Mouse (Mus musculus): Measurements from ENCODE around the gene Padi1. TPM values are rescaled to one million over a fixed set of nuclear protein-coding genes. Genes with fewer than 3 reads are reported as not detected.

Padi1 gene
- polyA plus RNA-seq, 1 experiment, result 0.12 TPM

- no peak for DNase-seq (ENCODE audit: low read depth)
Measured at GRCm38 (mm10) chr4:140815996-140816917, 29.3 kb downstream of the Padi1 start.

GRCm38 (mm10) chr4:140815496-140815895, 30.1 kb downstream of the Padi1 start:
- DNase-seq (ENCODE audit: low read depth), result no peak

- no peak for DNase-seq (ENCODE audit: low read depth)
Measured at GRCm38 (mm10) chr4:140814241-140815225, 31.0 kb downstream of the Padi1 start.

- DNase-seq (ENCODE audit: low read depth), result no peak
Measured at GRCm38 (mm10) chr4:140813358-140814185, 32.0 kb downstream of the Padi1 start.

- no peak for DNase-seq (ENCODE audit: low read depth)
Measured at GRCm38 (mm10) chr4:140812609-140813008, 33.0 kb downstream of the Padi1 start.

- no peak for DNase-seq (ENCODE audit: low read depth)
Measured at GRCm38 (mm10) chr4:140812191-140812590, 33.4 kb downstream of the Padi1 start.

GRCm38 (mm10) chr4:140810458-140811260, 34.9 kb downstream of the Padi1 start, which contains the start of gene Padi3:
Gene Padi3 (minus strand): TSS chr4:140810648.
- no peak for DNase-seq (ENCODE audit: low read depth)

- DNase-seq (ENCODE audit: low read depth), result no peak
Measured at GRCm38 (mm10) chr4:140809118-140809517, 36.5 kb downstream of the Padi1 start.

GRCm38 (mm10) chr4:140804601-140805000, 41.0 kb downstream of the Padi1 start:
- no peak for DNase-seq (ENCODE audit: low read depth)

- DNase-seq (ENCODE audit: low read depth), result no peak
Measured at GRCm38 (mm10) chr4:140801364-140801763, 44.2 kb downstream of the Padi1 start.

GRCm38 (mm10) chr4:140796786-140797185, 48.8 kb downstream of the Padi1 start:
- no peak for DNase-seq (ENCODE audit: low read depth)

- DNase-seq (ENCODE audit: low read depth), result no peak
Measured at GRCm38 (mm10) chr4:140794678-140795077, 50.9 kb downstream of the Padi1 start.

- no peak for DNase-seq (ENCODE audit: low read depth)
Measured at GRCm38 (mm10) chr4:140793795-140794194, 51.8 kb downstream of the Padi1 start.

GRCm38 (mm10) chr4:140792584-140792983, 53.0 kb downstream of the Padi1 start:
- DNase-seq (ENCODE audit: low read depth), result no peak

GRCm38 (mm10) chr4:140791071-140791470, 54.5 kb downstream of the Padi1 start:
- DNase-seq (ENCODE audit: low read depth), result no peak

- DNase-seq (ENCODE audit: low read depth), result no peak
Measured at GRCm38 (mm10) chr4:140789983-140790382, 55.6 kb downstream of the Padi1 start.

GRCm38 (mm10) chr4:140788983-140789382, 56.6 kb downstream of the Padi1 start:
- DNase-seq (ENCODE audit: low read depth), result no peak

- no peak for DNase-seq (ENCODE audit: low read depth)
Measured at GRCm38 (mm10) chr4:140788264-140788663, 57.3 kb downstream of the Padi1 start.

GRCm38 (mm10) chr4:140787414-140787813, 58.2 kb downstream of the Padi1 start:
- DNase-seq (ENCODE audit: low read depth), result no peak

GRCm38 (mm10) chr4:140785217-140785616, 60.4 kb downstream of the Padi1 start:
- DNase-seq (ENCODE audit: low read depth), result no peak
